Mouse (Mus musculus): ENCODE measurements at regions not wholly inside any gene's neighbourhood (a gene's known extent, or its start where the extent isn't known, plus 50 kb on each side); places are given as distances from the start of the nearest gene placed in this dataset.

- no peaks in the 10 kb centered on the region for H3K36me3 ChIP-seq (ENCODE audit: control insufficient read depth, insufficient read depth)
- no peak overlapping the region for H3K4me3 ChIP-seq
- H3K79me2 ChIP-seq (ENCODE audit: control insufficient read depth, insufficient read depth), result no peaks in the 10 kb centered on the region
- no peak overlapping the region for H3ac ChIP-seq (ENCODE audit: control insufficient read depth, insufficient read length)
- H3K27me3 ChIP-seq (ENCODE audit: control insufficient read depth, insufficient read depth, insufficient read length), result no peaks in the 10 kb centered on the region
- no peak overlapping the region for H3K4me2 ChIP-seq (ENCODE audit: low read depth)
- TF ChIP-seq MYOD1 (IDR thresholded peaks at IDR 0.05; ENCODE audit: control insufficient read depth in 1 of 3, insufficient read length in 2 of 3, low read depth in 2 of 3), result no peak
- no peak for TF ChIP-seq TCF3 (IDR thresholded peaks at IDR 0.05; ENCODE audit: insufficient read length, low read depth)
- no peak for TF ChIP-seq MYOG (IDR thresholded peaks at IDR 0.05; ENCODE audit: control insufficient read depth in 1 of 3, insufficient read depth in 1 of 3, insufficient read length in 2 of 3, low read depth in 2 of 3)
- no peak for TF ChIP-seq SRF (IDR thresholded peaks at IDR 0.05; ENCODE audit: control insufficient read depth, insufficient read length, low read depth)
- no peak for TF ChIP-seq REST (IDR thresholded peaks at IDR 0.05; ENCODE audit: insufficient read depth, insufficient read length)
Measured at GRCm38 (mm10) chr3:37835687-37836086, 111.4 kb upstream of the Gm5148 start.

DNA sequence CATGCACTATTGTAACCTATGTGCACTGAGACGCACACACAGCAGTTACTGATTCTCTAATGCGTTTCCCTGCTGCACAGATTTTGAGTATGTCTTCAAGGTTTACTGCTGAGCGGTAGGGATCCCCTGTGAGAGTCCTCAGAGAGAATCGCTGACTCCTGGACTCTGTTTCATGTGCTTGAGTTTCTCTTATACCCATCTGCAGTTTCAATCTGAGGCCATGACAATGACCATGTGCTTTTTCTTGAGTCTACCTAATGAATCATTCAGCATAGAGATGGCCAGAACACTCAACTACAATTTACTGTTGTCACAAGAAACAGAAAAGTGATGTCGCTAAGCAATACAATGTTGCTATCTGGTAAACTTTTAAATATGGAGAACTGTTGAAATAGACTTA is 110.8 kb upstream of the Gm5148 start:
- Histone ChIP-seq H3K27me3 (ENCODE audit: control insufficient read depth, insufficient read depth, insufficient read length) (no peaks in the 10 kb centered on the region), H3K36me3 (ENCODE audit: control insufficient read depth, insufficient read depth) (no peaks in the 10 kb centered on the region), H3K4me3 (no peak overlapping the region), H3K4me2 (ENCODE audit: low read depth) (peak overlapping the region; percentile 26), H3K79me2 (ENCODE audit: control insufficient read depth, insufficient read depth) (no peaks in the 10 kb centered on the region), H3ac (ENCODE audit: control insufficient read depth, insufficient read length) (no peak overlapping the region)
- TF ChIP-seq MYOG (IDR thresholded peaks at IDR 0.05; ENCODE audit: control insufficient read depth in 1 of 3, insufficient read depth in 1 of 3, insufficient read length in 2 of 3, low read depth in 2 of 3) (no peak), TCF3 (IDR thresholded peaks at IDR 0.05; ENCODE audit: insufficient read length, low read depth) (no peak), SRF (IDR thresholded peaks at IDR 0.05; ENCODE audit: control insufficient read depth, insufficient read length, low read depth) (no peak), USF1 (IDR thresholded peaks at IDR 0.05; ENCODE audit: low read depth) (no peak), E2F4 (IDR thresholded peaks at IDR 0.05; ENCODE audit: insufficient read depth) (no peak), TCF12 (IDR thresholded peaks at IDR 0.05; ENCODE audit: insufficient read depth, poor library complexity, severe bottlenecking) (no peak)

DNA sequence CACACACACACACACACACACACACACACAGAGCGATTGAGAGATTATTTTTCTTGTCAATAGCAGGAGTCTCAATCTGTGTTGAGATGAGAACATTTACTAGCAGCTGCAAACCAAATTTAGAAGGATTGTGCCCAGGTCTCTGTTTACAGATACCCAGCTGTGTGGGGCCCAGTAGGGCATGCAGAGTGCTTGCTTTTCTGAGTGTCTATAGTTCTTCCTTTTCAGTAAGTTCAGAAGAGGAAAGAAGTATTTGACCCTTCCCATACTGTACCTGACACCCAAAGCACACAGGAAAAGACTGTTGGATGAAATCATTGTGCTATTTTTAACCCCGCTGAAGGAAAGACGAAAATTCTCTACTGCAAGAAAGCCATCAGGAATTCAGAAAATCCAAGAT is 110.3 kb upstream of the Gm5148 start:
- Histone ChIP-seq H3K79me2 (ENCODE audit: control insufficient read depth, insufficient read depth) (no peaks in the 10 kb centered on the region), H3K4me2 (ENCODE audit: low read depth) (peak overlapping the region; percentile 26)

GRCm38 (mm10) chr3:37833387-37833786 is 109.1 kb upstream of the Gm5148 start:
- Histone ChIP-seq H3K79me2 (ENCODE audit: control insufficient read depth, insufficient read depth) (no peaks in the 10 kb centered on the region), H3ac (ENCODE audit: control insufficient read depth, insufficient read length) (no peak overlapping the region), H3K27me3 (ENCODE audit: control insufficient read depth, insufficient read depth, insufficient read length) (no peaks in the 10 kb centered on the region), H3K4me3 (no peak overlapping the region), H3K4me2 (ENCODE audit: low read depth) (no peak overlapping the region), H3K36me3 (ENCODE audit: control insufficient read depth, insufficient read depth) (no peaks in the 10 kb centered on the region)
- TF ChIP-seq MYOD1 (IDR thresholded peaks at IDR 0.05; ENCODE audit: control insufficient read depth in 1 of 3, insufficient read length in 2 of 3, low read depth in 2 of 3) (no peak), POLR2AphosphoS2 (IDR thresholded peaks at IDR 0.05; ENCODE audit: insufficient read length, low read depth) (no peak), MAX (IDR thresholded peaks at IDR 0.05; ENCODE audit: low read depth) (no peak), E2F4 (IDR thresholded peaks at IDR 0.05; ENCODE audit: insufficient read depth) (no peak), MYOG (IDR thresholded peaks at IDR 0.05; ENCODE audit: control insufficient read depth in 1 of 3, insufficient read depth in 1 of 3, insufficient read length in 2 of 3, low read depth in 2 of 3) (no peak), REST (IDR thresholded peaks at IDR 0.05; ENCODE audit: insufficient read depth, insufficient read length) (no peak), USF1 (IDR thresholded peaks at IDR 0.05; ENCODE audit: low read depth) (no peak), TCF12 (IDR thresholded peaks at IDR 0.05; ENCODE audit: insufficient read depth, poor library complexity, severe bottlenecking) (no peak), SRF (IDR thresholded peaks at IDR 0.05; ENCODE audit: control insufficient read depth, insufficient read length, low read depth) (no peak), TCF3 (IDR thresholded peaks at IDR 0.05; ENCODE audit: insufficient read length, low read depth) (no peak), CEBPB (IDR thresholded peaks at IDR 0.05; ENCODE audit: insufficient read depth, poor library complexity, severe bottlenecking) (no peak), POLR2A (IDR thresholded peaks at IDR 0.05; ENCODE audit: insufficient read length, low read depth) (no peak)

More for the DNA sequence above, 110.3 kb upstream of the Gm5148 start:
- Histone ChIP-seq H3K36me3 (ENCODE audit: control insufficient read depth, insufficient read depth) (no peaks in the 10 kb centered on the region), H3K27me3 (ENCODE audit: control insufficient read depth, insufficient read depth, insufficient read length) (no peaks in the 10 kb centered on the region), H3ac (ENCODE audit: control insufficient read depth, insufficient read length) (no peak overlapping the region), H3K4me3 (no peak overlapping the region)
- TF ChIP-seq SRF (IDR thresholded peaks at IDR 0.05; ENCODE audit: control insufficient read depth, insufficient read length, low read depth), result no peak
- no peak for TF ChIP-seq MAX (IDR thresholded peaks at IDR 0.05; ENCODE audit: low read depth)
- TF ChIP-seq MYOG (IDR thresholded peaks at IDR 0.05; ENCODE audit: control insufficient read depth in 1 of 3, insufficient read depth in 1 of 3, insufficient read length in 2 of 3, low read depth in 2 of 3), result peak in 1 of 3 experiments; percentile 76
- TF ChIP-seq USF1 (IDR thresholded peaks at IDR 0.05; ENCODE audit: low read depth), result no peak
- TF ChIP-seq E2F4 (IDR thresholded peaks at IDR 0.05; ENCODE audit: insufficient read depth), result no peak
- TF ChIP-seq POLR2A (IDR thresholded peaks at IDR 0.05; ENCODE audit: insufficient read length, low read depth), result no peak
- TF ChIP-seq TCF3 (IDR thresholded peaks at IDR 0.05; ENCODE audit: insufficient read length, low read depth), result no peak
- TF ChIP-seq CEBPB (IDR thresholded peaks at IDR 0.05; ENCODE audit: insufficient read depth, poor library complexity, severe bottlenecking), result no peak
- TF ChIP-seq MYOD1 (IDR thresholded peaks at IDR 0.05; ENCODE audit: control insufficient read depth in 1 of 3, insufficient read length in 2 of 3, low read depth in 2 of 3), result peak; percentile 21 to 56 (median 53)
- no peak for TF ChIP-seq POLR2AphosphoS2 (IDR thresholded peaks at IDR 0.05; ENCODE audit: insufficient read length, low read depth)
- no peak for TF ChIP-seq REST (IDR thresholded peaks at IDR 0.05; ENCODE audit: insufficient read depth, insufficient read length)
- peak; percentile 31 for TF ChIP-seq TCF12 (IDR thresholded peaks at IDR 0.05; ENCODE audit: insufficient read depth, poor library complexity, severe bottlenecking)

DNA sequence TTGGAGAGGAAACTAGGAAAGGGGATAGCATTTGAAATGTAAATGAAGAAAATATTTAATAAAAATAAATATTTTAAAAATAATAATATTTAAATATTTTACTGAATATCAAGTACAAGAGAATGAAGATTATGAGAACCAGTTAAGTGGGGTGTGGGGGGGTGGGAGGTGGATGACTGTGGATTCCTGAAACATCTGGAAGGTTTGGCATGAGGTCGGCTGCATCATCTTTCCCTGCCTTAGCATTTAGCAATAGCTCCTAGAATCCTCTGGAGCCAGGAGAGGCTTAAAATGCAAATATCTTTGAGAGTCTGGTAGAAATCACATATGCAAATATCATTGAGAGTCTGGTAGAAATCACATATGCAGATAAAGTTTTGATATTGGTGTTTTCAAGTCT is 103.3 kb upstream of the Gm5148 start:
- Histone ChIP-seq H3K4me2 (ENCODE audit: low read depth) (no peak overlapping the region), H3K4me3 (no peak overlapping the region), H3K79me2 (ENCODE audit: control insufficient read depth, insufficient read depth) (no peaks in the 10 kb centered on the region), H3K27me3 (ENCODE audit: control insufficient read depth, insufficient read depth, insufficient read length) (no peaks in the 10 kb centered on the region), H3K36me3 (ENCODE audit: control insufficient read depth, insufficient read depth) (no peaks in the 10 kb centered on the region), H3ac (ENCODE audit: control insufficient read depth, insufficient read length) (no peak overlapping the region)
- TF ChIP-seq TCF12 (IDR thresholded peaks at IDR 0.05; ENCODE audit: insufficient read depth, poor library complexity, severe bottlenecking) (no peak), MAX (IDR thresholded peaks at IDR 0.05; ENCODE audit: low read depth) (no peak), POLR2A (IDR thresholded peaks at IDR 0.05; ENCODE audit: insufficient read length, low read depth) (no peak), USF1 (IDR thresholded peaks at IDR 0.05; ENCODE audit: low read depth) (no peak), SRF (IDR thresholded peaks at IDR 0.05; ENCODE audit: control insufficient read depth, insufficient read length, low read depth) (no peak), POLR2AphosphoS2 (IDR thresholded peaks at IDR 0.05; ENCODE audit: insufficient read length, low read depth) (no peak), MYOG (IDR thresholded peaks at IDR 0.05; ENCODE audit: control insufficient read depth in 1 of 3, insufficient read depth in 1 of 3, insufficient read length in 2 of 3, low read depth in 2 of 3) (no peak), CEBPB (IDR thresholded peaks at IDR 0.05; ENCODE audit: insufficient read depth, poor library complexity, severe bottlenecking) (no peak), E2F4 (IDR thresholded peaks at IDR 0.05; ENCODE audit: insufficient read depth) (no peak), TCF3 (IDR thresholded peaks at IDR 0.05; ENCODE audit: insufficient read length, low read depth) (no peak), REST (IDR thresholded peaks at IDR 0.05; ENCODE audit: insufficient read depth, insufficient read length) (no peak), MYOD1 (IDR thresholded peaks at IDR 0.05; ENCODE audit: control insufficient read depth in 1 of 3, insufficient read length in 2 of 3, low read depth in 2 of 3) (no peak)

Measured in myocyte (in vitro differentiated cells).